Mouse (Mus musculus) ovary, postnatal 36 days (tissue): ENCODE measurements around the gene Gm3269.
"Not testable (repeated sequence)": the region's sequence is repeated elsewhere in the genome, so short reads cannot be mapped to it uniquely, and the experiment has no call there.

Experiments
- DNase-seq: peaks from one replicate; pipeline ENCODE4 v3.0.0; 2022; ENCODE audit warnings: low spot score, mixed read lengths

Gm3269 gene

GRCm38 (mm10) chr14:4837806-4838205, at the start of gene Gm3269:
Gm3269 (plus strand) TSS chr14:4838106.
- DNase-seq, result not testable (repeated sequence)

GRCm38 (mm10) chr14:4806421-4806820, 31.5 kb upstream of the Gm3269 start:
- DNase-seq, result not testable (repeated sequence)

GRCm38 (mm10) chr14:4821950-4822349, 16.0 kb upstream of the Gm3269 start:
- not testable (repeated sequence) for DNase-seq

- peak; percentile 6 for DNase-seq
Measured at GRCm38 (mm10) chr14:4855299-4855980, 17.5 kb downstream of the Gm3269 start, which contains the start of gene Gm3264. Gm3264 (plus strand) TSS chr14:4855576.

- not testable (repeated sequence) for DNase-seq
Measured at GRCm38 (mm10) chr14:4892116-4892515, 54.2 kb downstream of the Gm3269 start, which contains the start of gene Gm3278. Gm3278 (plus strand) TSS chr14:4892416.
